Mouse (Mus musculus): ENCODE measurements around the gene Maff.

GRCm38 (mm10) chr15:79347165-79347844 is 884 bp downstream of the Maff start:
- TF ChIP-seq CTCF (IDR thresholded peaks at IDR 0.05; ENCODE audit: control insufficient read depth, insufficient read depth, low read length) (no peak), POLR2A (IDR thresholded peaks at IDR 0.05; ENCODE audit: borderline replicate concordance, control insufficient read depth, low read depth, low read length) (no peak)

All from bone marrow, adult 2 months (tissue).